Mouse (Mus musculus): Measurements from ENCODE around the gene Lmntd1. TPM values are rescaled to one million over a fixed set of nuclear protein-coding genes. Genes with fewer than 3 reads are reported as not detected.

The Lmntd1 gene
- polyA plus RNA-seq, 1 experiment from 2014 or later: 3.0 TPM

DNA sequence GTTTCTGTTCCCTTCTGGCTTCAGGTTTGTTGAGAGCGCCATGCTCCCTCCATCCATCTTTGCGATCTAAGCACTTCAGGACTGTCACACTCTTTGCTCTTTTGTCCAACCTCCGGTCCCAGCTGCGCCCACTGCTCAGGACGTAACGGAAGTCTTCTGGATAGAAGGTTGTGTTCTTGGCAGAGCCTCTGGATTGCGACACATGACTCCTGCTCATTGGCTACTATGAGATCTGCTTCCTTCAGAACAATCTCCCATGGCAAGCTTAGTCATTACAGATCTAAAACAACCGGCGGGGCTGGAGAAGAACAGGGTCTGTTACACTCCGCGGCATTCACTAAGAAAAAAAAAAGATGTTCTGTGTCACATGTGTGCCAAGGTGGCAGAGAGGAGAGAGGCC, 247.6 kb downstream of the Lmntd1 start:
- 92% methylated on average over 11 of the region's 11 CpGs for WGBS
- H3K27me3 ChIP-seq (ENCODE audit: insufficient read depth, low read length): no peaks in the 10 kb centered on the region
- ATAC-seq (replicated peaks; ENCODE audit: low FRiP score, low read depth) (no peak), DNase-seq (ENCODE audit: low spot score) (no peak)
- H3K9me3 ChIP-seq (replicated peaks; ENCODE audit: low read length): no peaks in the 10 kb centered on the region
- H3K27ac ChIP-seq: no peak overlapping the region
- no peak overlapping the region for H3K4me3 ChIP-seq (replicated peaks; ENCODE audit: low read depth, low read length)
- no peak overlapping the region for H3K9ac ChIP-seq (ENCODE audit: low read depth, low read length)
- H3K4me1 ChIP-seq (replicated peaks; ENCODE audit: insufficient read depth, low read length): no peaks in the 10 kb centered on the region
- no peaks in the 10 kb centered on the region for H3K36me3 ChIP-seq (ENCODE audit: insufficient read depth, low read length)
- no peak for TF ChIP-seq CTCF (IDR thresholded peaks at IDR 0.05; ENCODE audit: low read depth)
- H3K4me2 ChIP-seq (ENCODE audit: low read length): no peak overlapping the region

DNA sequence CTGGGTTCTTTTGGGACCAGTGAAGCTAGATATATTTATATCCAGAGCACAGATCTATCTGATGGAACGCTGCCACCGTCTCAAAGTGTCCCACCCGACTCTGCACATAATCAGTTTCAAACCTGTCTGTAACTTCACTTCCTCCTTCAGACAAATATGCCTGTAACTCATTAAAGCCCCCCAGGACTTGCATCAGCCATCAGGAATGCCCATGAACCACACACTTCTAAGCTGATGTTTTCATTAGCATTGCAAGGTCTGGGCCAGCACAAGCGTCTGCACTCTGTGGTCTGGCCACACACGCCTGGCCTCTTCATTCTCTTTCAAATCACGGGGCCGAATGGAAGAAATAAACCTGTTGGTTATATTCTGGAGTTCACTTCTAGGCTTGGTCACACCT, 250.4 kb downstream of the Lmntd1 start:
- 63% methylated on average over 7 of the region's 7 CpGs for WGBS
- TF ChIP-seq CTCF (IDR thresholded peaks at IDR 0.05; ENCODE audit: low read depth): no peak
- no peak overlapping the region for H3K4me3 ChIP-seq (replicated peaks; ENCODE audit: low read depth, low read length)
- H3K27ac ChIP-seq: no peak overlapping the region
- ATAC-seq (replicated peaks; ENCODE audit: low FRiP score, low read depth) (no peak), DNase-seq (ENCODE audit: low spot score) (no peak)
- H3K9me3 ChIP-seq (replicated peaks; ENCODE audit: low read length): no peaks in the 10 kb centered on the region
- no peaks in the 10 kb centered on the region for H3K4me1 ChIP-seq (replicated peaks; ENCODE audit: insufficient read depth, low read length)
- no peaks in the 10 kb centered on the region for H3K36me3 ChIP-seq (ENCODE audit: insufficient read depth, low read length)
- no peaks in the 10 kb centered on the region for H3K27me3 ChIP-seq (ENCODE audit: insufficient read depth, low read length)
- H3K4me2 ChIP-seq (ENCODE audit: low read length): no peak overlapping the region
- no peak overlapping the region for H3K9ac ChIP-seq (ENCODE audit: low read depth, low read length)

DNA sequence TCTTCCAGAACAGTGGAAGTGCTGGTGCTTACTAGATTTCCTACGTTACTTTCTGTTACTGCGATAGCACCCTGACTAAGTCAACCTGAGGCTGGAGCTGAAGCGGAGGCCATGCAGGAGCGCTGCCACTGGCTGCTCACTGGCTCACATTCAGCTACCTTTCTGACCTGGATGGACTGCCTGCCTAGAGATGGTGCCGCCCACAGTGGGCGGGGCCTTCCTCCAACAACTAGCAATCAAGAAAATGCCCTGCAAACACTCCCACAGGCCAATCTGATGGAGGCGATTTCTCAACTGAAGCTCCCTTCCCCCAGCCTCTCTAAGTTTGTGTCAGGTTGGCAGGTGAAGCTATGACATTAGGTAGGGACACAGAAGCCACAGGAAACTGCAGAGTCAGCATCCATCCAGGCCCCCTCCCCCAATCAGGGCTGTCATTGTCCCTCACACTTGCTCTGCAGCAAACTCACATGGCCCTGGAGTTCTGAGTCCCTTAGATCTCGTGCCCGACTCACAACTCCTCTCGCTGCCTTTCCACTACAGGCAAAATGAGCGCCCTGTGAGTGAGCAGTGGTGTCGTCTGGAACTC, 252.9 kb downstream of the Lmntd1 start:
- DNase-seq (ENCODE audit: low spot score) (no peak), ATAC-seq (replicated peaks; ENCODE audit: low FRiP score, low read depth) (0 out of 2 replicates have a peak, but pooled peaks have one; percentile 12)
- Histone ChIP-seq H3K27me3 (ENCODE audit: insufficient read depth, low read length) (no peaks in the 10 kb centered on the region), H3K4me1 (replicated peaks; ENCODE audit: insufficient read depth, low read length) (no peaks in the 10 kb centered on the region), H3K9me3 (replicated peaks; ENCODE audit: low read length) (no peaks in the 10 kb centered on the region), H3K4me2 (ENCODE audit: low read length) (no peak overlapping the region), H3K4me3 (replicated peaks; ENCODE audit: low read depth, low read length) (no peak overlapping the region), H3K9ac (ENCODE audit: low read depth, low read length) (no peak overlapping the region), H3K27ac (no peak overlapping the region), H3K36me3 (ENCODE audit: insufficient read depth, low read length) (no peaks in the 10 kb centered on the region)
- TF ChIP-seq CTCF (IDR thresholded peaks at IDR 0.05; ENCODE audit: low read depth): no peak
- 69% methylated on average over 12 of the region's 12 CpGs for WGBS

DNA sequence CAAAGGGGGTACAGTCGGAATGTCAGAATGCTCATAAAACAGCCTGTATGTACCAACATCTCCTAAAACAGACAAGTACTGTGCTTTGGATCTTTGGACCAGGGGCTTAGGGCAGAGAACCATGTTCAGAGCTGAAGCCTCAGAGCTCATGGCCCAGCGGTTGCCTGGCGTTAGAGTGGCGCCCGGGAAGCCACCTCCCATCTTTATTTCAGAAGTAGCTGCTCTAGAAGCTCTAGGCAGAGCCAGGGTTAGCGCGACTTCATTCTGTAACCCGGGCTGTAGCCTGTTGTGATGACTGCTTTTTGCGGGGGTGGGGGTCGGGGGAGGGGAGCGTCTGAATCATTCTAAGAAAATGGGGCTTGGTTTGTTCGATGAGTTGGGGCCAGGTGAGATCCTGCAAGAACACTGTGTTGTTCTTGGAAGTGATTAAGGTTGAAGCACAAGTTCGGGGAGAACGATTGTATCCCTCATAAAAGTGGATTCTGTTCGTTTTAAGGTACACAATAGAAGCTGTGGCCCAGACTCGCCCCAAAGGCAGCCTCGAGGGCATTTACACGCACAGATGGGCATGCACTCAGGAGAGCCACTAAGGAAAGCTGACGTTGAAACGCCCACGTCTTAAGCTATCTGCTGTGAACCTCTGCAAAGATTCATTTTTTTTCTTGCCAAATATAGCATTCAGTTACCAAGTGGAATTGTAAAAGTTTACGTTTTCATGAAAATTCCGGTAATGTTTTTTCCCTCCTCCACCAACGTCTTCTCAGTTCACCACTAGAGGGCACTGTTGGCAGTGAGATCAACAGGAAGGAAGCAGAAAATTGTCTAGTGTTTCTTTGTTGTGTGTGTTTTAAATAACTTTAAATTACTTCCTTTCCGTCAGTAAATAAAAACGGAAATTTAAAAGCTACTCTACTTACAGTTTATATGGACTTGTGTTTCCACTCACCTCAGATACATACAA, 254.4 kb downstream of the Lmntd1 start:
- peak; percentile 92 for TF ChIP-seq CTCF (IDR thresholded peaks at IDR 0.05; ENCODE audit: low read depth)
- Histone ChIP-seq H3K27ac (no peak overlapping the region), H3K4me3 (replicated peaks; ENCODE audit: low read depth, low read length) (no peak overlapping the region), H3K27me3 (ENCODE audit: insufficient read depth, low read length) (no peaks in the 10 kb centered on the region), H3K4me1 (replicated peaks; ENCODE audit: insufficient read depth, low read length) (no peaks in the 10 kb centered on the region), H3K36me3 (ENCODE audit: insufficient read depth, low read length) (no peaks in the 10 kb centered on the region), H3K4me2 (ENCODE audit: low read length) (peak overlapping the region; percentile 37), H3K9me3 (replicated peaks; ENCODE audit: low read length) (no peaks in the 10 kb centered on the region), H3K9ac (ENCODE audit: low read depth, low read length) (no peak overlapping the region)
- ATAC-seq (replicated peaks; ENCODE audit: low FRiP score, low read depth) (peak; percentile 52; the same call in 1 of the 2 replicates), DNase-seq (ENCODE audit: low spot score) (peak; percentile 91)
- WGBS: 39% methylated on average over 26 of the region's 26 CpGs

DNA sequence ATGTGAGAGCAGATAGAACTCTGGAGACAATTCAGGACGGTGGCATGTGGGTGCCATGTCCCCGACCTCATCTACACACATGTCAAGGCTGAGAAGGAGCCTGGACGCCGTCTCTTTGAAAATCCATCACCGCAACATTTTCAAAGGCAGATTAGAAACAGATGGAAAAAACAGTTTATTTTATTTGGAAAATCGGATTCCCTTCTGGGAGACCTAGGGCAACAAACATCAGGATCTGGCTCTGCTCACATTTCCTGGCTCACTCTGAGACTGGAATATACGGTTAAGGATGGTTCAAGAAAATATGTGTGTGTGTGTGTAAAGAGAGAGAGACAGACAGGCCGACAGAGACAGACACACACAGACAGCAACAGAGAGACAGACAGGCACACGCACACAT, 256.1 kb downstream of the Lmntd1 start:
- WGBS: 66% methylated on average over 9 of the region's 9 CpGs
- H3K9ac ChIP-seq (ENCODE audit: low read depth, low read length): no peak overlapping the region
- H3K4me1 ChIP-seq (replicated peaks; ENCODE audit: insufficient read depth, low read length): no peaks in the 10 kb centered on the region
- no peak overlapping the region for H3K27ac ChIP-seq
- no peak for TF ChIP-seq CTCF (IDR thresholded peaks at IDR 0.05; ENCODE audit: low read depth)
- H3K4me3 ChIP-seq (replicated peaks; ENCODE audit: low read depth, low read length): no peak overlapping the region
- DNase-seq (ENCODE audit: low spot score) (no peak), ATAC-seq (replicated peaks; ENCODE audit: low FRiP score, low read depth) (no peak)
- no peaks in the 10 kb centered on the region for H3K27me3 ChIP-seq (ENCODE audit: insufficient read depth, low read length)
- H3K4me2 ChIP-seq (ENCODE audit: low read length): no peak overlapping the region
- H3K36me3 ChIP-seq (ENCODE audit: insufficient read depth, low read length): no peaks in the 10 kb centered on the region
- no peaks in the 10 kb centered on the region for H3K9me3 ChIP-seq (replicated peaks; ENCODE audit: low read length)

DNA sequence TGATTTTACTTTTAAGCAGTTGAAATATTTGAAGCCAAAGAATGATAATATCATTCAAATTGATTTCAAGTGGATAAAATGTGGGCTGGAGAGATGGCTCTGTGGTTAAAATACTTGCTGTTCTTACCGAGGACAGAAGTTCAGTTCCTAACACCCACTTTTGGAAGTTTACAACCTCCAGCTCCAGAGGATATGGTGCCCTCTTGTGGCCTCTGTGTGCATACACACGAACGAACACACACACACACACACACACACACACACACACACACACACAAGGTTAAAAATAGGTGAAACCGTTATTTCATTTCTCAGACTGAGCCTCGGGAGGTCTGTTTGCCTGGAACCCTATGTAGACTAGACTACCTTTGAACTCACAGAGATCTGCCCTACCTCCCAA, 260.3 kb downstream of the Lmntd1 start:
- TF ChIP-seq CTCF (IDR thresholded peaks at IDR 0.05; ENCODE audit: low read depth): peak; percentile 20; the same call in 1 of the 2 replicates

More for the DNA sequence above, 260.3 kb downstream of the Lmntd1 start:
- H3K4me3 ChIP-seq (replicated peaks; ENCODE audit: low read depth, low read length): no peak overlapping the region
- 94% methylated on average over 5 of the region's 5 CpGs for WGBS
- no peaks in the 10 kb centered on the region for H3K9me3 ChIP-seq (replicated peaks; ENCODE audit: low read length)
- H3K4me2 ChIP-seq (ENCODE audit: low read length): no peak overlapping the region
- no peaks in the 10 kb centered on the region for H3K36me3 ChIP-seq (ENCODE audit: insufficient read depth, low read length)
- no peak for DNase-seq (ENCODE audit: low spot score)
- no peak overlapping the region for H3K9ac ChIP-seq (ENCODE audit: low read depth, low read length)
- ATAC-seq (replicated peaks; ENCODE audit: low FRiP score, low read depth): no peak
- H3K4me1 ChIP-seq (replicated peaks; ENCODE audit: insufficient read depth, low read length): no peaks in the 10 kb centered on the region
- no peak overlapping the region for H3K27ac ChIP-seq
- no peaks in the 10 kb centered on the region for H3K27me3 ChIP-seq (ENCODE audit: insufficient read depth, low read length)
